Mouse (Mus musculus) CH12.LX (cell line): Measurements from ENCODE around the gene Ncor2. TPM values are rescaled to one million over a fixed set of nuclear protein-coding genes. Genes with fewer than 3 reads are reported as not detected.
"Not testable (repeated sequence)": the region's sequence is repeated elsewhere in the genome, so short reads cannot be mapped to it uniquely, and the experiment has no call there.

Experiments used
- DNase-seq: peaks from one replicate; pipeline ENCODE4 v3.0.0-alpha.2; 2013; ENCODE audit errors: extremely low read depth
- H3K27ac ChIP-seq: 2 replicates; pipeline ENCODE4 v1.5.1; 2012; ENCODE audit warnings: low read depth, mild to moderate bottlenecking, control low read depth, moderate library complexity; ENCODE audit not compliant: insufficient read depth
- H3K27me3 ChIP-seq: replicated peaks from 2 replicates; pipeline ENCODE3; 2012; ENCODE audit warnings: inconsistent platforms
- H3K36me3 ChIP-seq, 2 experiments: replicated peaks in 1 of 2; 2 replicates each; pipeline versions ENCODE3 to v1.6.1; 2012; ENCODE audit warnings: inconsistent platforms in 1 of 2, low read length in 1 of 2, mild to moderate bottlenecking in 1 of 2, mixed read lengths in 1 of 2, moderate library complexity in 1 of 2; ENCODE audit not compliant: control insufficient read depth in 1 of 2, insufficient read depth in 1 of 2
- H3K4me1 ChIP-seq, 2 experiments: 2 replicates each; pipeline ENCODE4 v1.6.1; 2012; ENCODE audit warnings: inconsistent platforms in 1 of 2, moderate library complexity in 1 of 2; ENCODE audit not compliant: insufficient read depth in 2 of 2, control insufficient read depth in 1 of 2
- H3K4me2 ChIP-seq: 2 replicates; pipeline ENCODE4 v1.6.1; 2012; ENCODE audit warnings: low read depth, mild to moderate bottlenecking, control low read depth; ENCODE audit not compliant: poor library complexity, insufficient read depth, severe bottlenecking
- H3K4me3 ChIP-seq, 3 experiments: fragments of 150-350 bp in 1 of 3; sonication (generic) in 1 of 3; replicated peaks in 1 of 3; 2 replicates each; pipeline versions ENCODE3 to v1.5.1; 2011 to 2012; ENCODE audit warnings: low read depth in 2 of 3, low read length in 2 of 3, mild to moderate bottlenecking in 2 of 3, moderate library complexity in 2 of 3, control low read depth in 1 of 3, improper control_type of control experiment in 1 of 3, inconsistent platforms in 1 of 3, mixed read lengths in 1 of 3; ENCODE audit not compliant: poor library complexity in 1 of 3
- H3K79me2 ChIP-seq: replicated peaks from 2 replicates; pipeline ENCODE4 v1.6.1; 2012; ENCODE audit warnings: mild to moderate bottlenecking, moderate library complexity; ENCODE audit not compliant: control insufficient read depth, poor library complexity, insufficient read depth, severe bottlenecking; ENCODE audit errors: extremely low read depth
- H3K9ac ChIP-seq: 2 replicates; pipeline ENCODE4 v1.6.1; 2012; ENCODE audit warnings: low read depth, mild to moderate bottlenecking, control low read depth, moderate library complexity; ENCODE audit not compliant: insufficient read depth
- H3K9me3 ChIP-seq: replicated peaks from 2 replicates; pipeline ENCODE3; 2012; ENCODE audit warnings: low read length, inconsistent platforms, mixed read lengths
- CTCF ChIP-seq, 2 experiments: IDR thresholded peaks in 1 of 2; conservative IDR thresholded peaks in 1 of 2; 2 replicates each; pipeline ENCODE4 v1.5.1; 2011 to 2012; ENCODE audit warnings: low read depth in 2 of 2, low read length in 2 of 2, improper control_type of control experiment in 1 of 2, inconsistent platforms in 1 of 2, mild to moderate bottlenecking in 1 of 2, moderate library complexity in 1 of 2
- E2F4 ChIP-seq: IDR thresholded peaks from 2 replicates; pipeline ENCODE4 v1.6.1; 2011; ENCODE audit warnings: low read depth, low read length, improper control_type of control experiment; ENCODE audit not compliant: insufficient replicate concordance
- GABPA ChIP-seq: IDR thresholded peaks from 2 replicates; pipeline ENCODE4 v1.6.1; 2012; ENCODE audit warnings: low read depth, low read length, improper control_type of control experiment, inconsistent platforms; ENCODE audit not compliant: insufficient replicate concordance
- HCFC1 ChIP-seq: IDR thresholded peaks from 2 replicates; pipeline ENCODE4 v1.6.1; 2012; ENCODE audit warnings: low read depth, mild to moderate bottlenecking, inconsistent platforms, low read length, improper control_type of control experiment
- JUN ChIP-seq: IDR thresholded peaks from 2 replicates; pipeline ENCODE4 v1.6.1; 2011; ENCODE audit warnings: low read depth, mild to moderate bottlenecking, low read length, improper control_type of control experiment, moderate library complexity; ENCODE audit not compliant: insufficient read depth
- MAX ChIP-seq: IDR thresholded peaks from 2 replicates; pipeline ENCODE4 v1.6.1; 2011; ENCODE audit warnings: low read length, improper control_type of control experiment
- MXI1 ChIP-seq: IDR thresholded peaks from 2 replicates; pipeline ENCODE4 v1.6.1; 2011; ENCODE audit warnings: mild to moderate bottlenecking, low read depth, low read length, improper control_type of control experiment
- POLR2A ChIP-seq: IDR thresholded peaks from 2 replicates; pipeline ENCODE4 v1.6.1; 2011; ENCODE audit warnings: low read depth, mild to moderate bottlenecking, improper control_type of control experiment, low read length
- SIN3A ChIP-seq: IDR thresholded peaks from 2 replicates; pipeline ENCODE4 v1.6.1; 2012; ENCODE audit warnings: low read length, improper control_type of control experiment, inconsistent platforms
- SMC3 ChIP-seq: IDR thresholded peaks from 2 replicates; pipeline ENCODE4 v1.6.1; 2011; ENCODE audit warnings: low read depth, low read length, improper control_type of control experiment
- TBP ChIP-seq: conservative IDR thresholded peaks from 2 replicates; pipeline ENCODE4 v1.6.1; 2011; ENCODE audit warnings: low read depth, low read length, improper control_type of control experiment
- ZNF384 ChIP-seq: IDR thresholded peaks from 2 replicates; pipeline ENCODE4 v1.6.1; 2012; ENCODE audit warnings: low read depth, low read length, improper control_type of control experiment, inconsistent platforms
- dilution Hi-C: fragments of 300-500 bp; cut with MboI; formaldehyde crosslinking; loops from 2 replicates; pipeline ENCODE4 v1.14.3; 2020; ENCODE audit warnings: low sequenced_read_pairs; ENCODE audit not compliant: extremely low pct_unique_long_range_greater_than_20kb, extremely low pct_ligation_motif_present
- in situ Hi-C: fragments of 300-500 bp; cut with MboI; formaldehyde crosslinking; loops from 3 replicates; pipeline ENCODE4 v1.14.3; 2019; ENCODE audit warnings: low sequenced_read_pairs, low pct_ligation_motif_present, low pct_unique_long_range_greater_than_20kb, mixed read lengths
- polyA plus RNA-seq: library from polyadenylated mRNA; unstranded; fragments of >175 nt; gene quantifications from 2 replicates; pipeline ENCODE4 v1.2.1, GENCODE M21; 2012; ENCODE audit warnings: low read depth; ENCODE audit not compliant: insufficient read length
- total RNA-seq, 2 experiments: library from RNA; depleted of rRNA; stranded (reverse); fragments of 300-350 nt in 1 of 2; fragments of >200 nt in 1 of 2; gene quantifications; 2 replicates each; pipeline ENCODE4 v1.2.3; 2012 to 2014

The Ncor2 gene
- total and polyA plus RNA-seq, 3 experiments = 3.9 to 44.7 (median 10.8) TPM

DNA sequence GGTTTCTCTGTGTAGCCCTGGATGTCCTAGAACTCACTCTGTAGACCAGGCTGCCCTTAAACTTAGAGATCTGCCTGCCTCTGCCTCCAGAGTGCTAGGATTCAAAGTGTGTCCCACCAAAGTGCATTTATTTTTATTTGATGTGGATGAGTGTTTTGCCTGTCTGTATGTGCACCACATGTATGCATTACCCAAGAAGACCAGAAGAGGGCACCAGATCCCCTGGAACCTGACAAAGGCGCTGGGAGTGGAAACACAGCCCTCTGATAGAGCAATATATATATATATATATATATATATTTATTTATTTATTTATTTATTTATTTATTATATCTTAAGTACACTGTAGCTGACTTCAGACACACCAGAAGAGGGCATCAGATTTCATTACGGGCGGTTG, 25.9 kb upstream of the Ncor2 start:
- H3K27me3 ChIP-seq = peaks cover 18% of the 10 kb centered on the region
- H3K9ac ChIP-seq, H3K27ac ChIP-seq, H3K4me1 ChIP-seq, H3K4me2 ChIP-seq, H3K4me3 ChIP-seq, in situ Hi-C loops, H3K9me3 ChIP-seq, H3K79me2 ChIP-seq, dilution Hi-C loops, H3K36me3 ChIP-seq: not testable (repeated sequence)
- peak; percentile 24 for DNase-seq
- TF ChIP-seq CTCF (conservative IDR thresholded peaks at IDR 0.05 in 1 of 2, IDR thresholded peaks at IDR 0.05 in 1 of 2; ENCODE audit: low read depth in 2 of 2, low read length in 2 of 2) = peak in 1 of 2 experiments; percentile 32; a peak in 2 of 4 replicates
- peak; percentile 24; the same call in 1 of the 2 replicates for TF ChIP-seq SMC3

DNA sequence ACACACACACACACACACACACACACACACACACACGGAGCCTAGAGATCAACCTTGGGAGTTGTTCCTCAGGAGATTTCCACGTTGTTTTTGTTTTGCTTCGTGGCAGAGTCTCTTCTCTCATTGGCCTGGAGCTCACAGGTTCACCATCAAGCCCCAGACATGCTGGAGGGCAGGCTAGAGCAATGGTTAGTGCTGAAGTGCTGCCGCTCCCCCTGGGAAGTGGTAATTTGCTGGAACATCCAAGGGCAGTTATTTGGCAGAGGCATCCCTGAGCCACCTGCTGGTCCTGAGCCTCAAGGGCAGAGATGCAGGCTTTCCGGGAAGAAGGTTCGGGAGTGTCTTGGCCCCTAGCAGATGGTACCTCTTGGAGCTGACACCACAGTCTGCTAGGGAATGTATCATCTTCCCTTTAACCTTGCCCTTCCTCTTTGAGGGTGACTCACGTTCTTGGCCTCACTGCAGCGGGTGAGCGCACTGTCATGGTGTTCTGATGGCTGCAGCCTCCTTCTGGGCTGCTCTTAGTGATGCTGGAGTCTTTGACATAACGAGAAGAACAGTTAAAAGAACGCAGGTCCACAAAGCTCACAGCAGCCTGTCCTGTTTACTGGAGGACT, 25.3 kb upstream of the Ncor2 start:
- peaks cover 23% of the 10 kb centered on the region for H3K27me3 ChIP-seq
- H3K27ac ChIP-seq = no peak overlapping the region
- H3K36me3 ChIP-seq = no peaks in the 10 kb centered on the region
- TF ChIP-seq TBP (no peak), ZNF384 (no peak)
- H3K4me3 ChIP-seq = no peak overlapping the region
- H3K9ac ChIP-seq = no peak overlapping the region
- peaks cover 7% of the 10 kb centered on the region for H3K9me3 ChIP-seq
- no peak for DNase-seq
- H3K79me2 ChIP-seq = no peaks in the 10 kb centered on the region
- H3K4me2 ChIP-seq = no peak overlapping the region
- in situ Hi-C loops (no loop called here), dilution Hi-C loops (no loop called here)
- H3K4me1 ChIP-seq = no peaks in the 10 kb centered on the region; a peak in 1 of 4 replicates

DNA sequence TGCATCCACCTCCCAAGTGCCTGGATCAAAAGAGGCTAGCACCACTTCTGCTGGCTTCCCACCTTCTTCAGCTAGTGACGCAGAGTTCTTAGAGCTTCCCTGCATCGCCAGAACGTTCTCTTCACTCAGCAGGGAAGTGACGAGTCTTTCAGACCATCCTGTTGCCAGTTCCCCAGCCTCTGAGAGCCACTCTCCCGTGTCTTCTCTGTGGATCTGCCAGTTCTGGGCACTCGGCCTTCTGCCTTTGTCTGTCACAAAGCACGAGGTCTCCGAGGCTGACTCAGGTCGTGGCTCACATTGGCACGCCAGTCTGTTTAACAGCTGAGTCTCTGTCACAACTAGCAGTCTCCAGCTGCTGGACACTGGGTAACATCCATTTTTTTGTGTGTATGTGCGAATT, 24.7 kb upstream of the Ncor2 start:
- in situ Hi-C loops = no loop called here
- dilution Hi-C loops = no loop called here
- no peak for DNase-seq
- H3K27me3 ChIP-seq = peaks cover 21% of the 10 kb centered on the region
- no peak for TF ChIP-seq GABPA
- no peak for TF ChIP-seq E2F4
- no peak for TF ChIP-seq POLR2A
- no peak for TF ChIP-seq HCFC1
- no peak for TF ChIP-seq JUN
- no peak for TF ChIP-seq SIN3A
- TF ChIP-seq MXI1 = no peak
- no peak for TF ChIP-seq MAX
- no peak overlapping the region for H3K4me3 ChIP-seq
- H3K36me3 ChIP-seq = no peaks in the 10 kb centered on the region
- H3K4me2 ChIP-seq = no peak overlapping the region
- H3K9ac ChIP-seq = no peak overlapping the region
- H3K4me1 ChIP-seq = no peaks in the 10 kb centered on the region; a peak in 1 of 4 replicates
- H3K27ac ChIP-seq = no peak overlapping the region
- H3K9me3 ChIP-seq = peaks cover 7% of the 10 kb centered on the region
- H3K79me2 ChIP-seq = no peaks in the 10 kb centered on the region
